Mouse (Mus musculus): Measurements from ENCODE around the gene Hist1h3a.

GRCm38 (mm10) chr13:23804532-23804931 lies 42.3 kb upstream of the Hist1h3a start:
- TF ChIP-seq CTCF (IDR thresholded peaks at IDR 0.05; ENCODE audit: control insufficient read depth, insufficient read depth, insufficient replicate concordance, low read depth, low read length) (no peak), POLR2A (IDR thresholded peaks at IDR 0.05; ENCODE audit: control insufficient read depth, low read depth, low read length) (no peak)
